Mouse (Mus musculus) brain, adult 2 months (tissue): Measurements from ENCODE around the gene Sash1.

Source experiments
- DNase-seq: peaks from one replicate; pipeline ENCODE4 v3.0.0; 2011; ENCODE audit warnings: low read depth, low spot score

Gene Sash1

DNA sequence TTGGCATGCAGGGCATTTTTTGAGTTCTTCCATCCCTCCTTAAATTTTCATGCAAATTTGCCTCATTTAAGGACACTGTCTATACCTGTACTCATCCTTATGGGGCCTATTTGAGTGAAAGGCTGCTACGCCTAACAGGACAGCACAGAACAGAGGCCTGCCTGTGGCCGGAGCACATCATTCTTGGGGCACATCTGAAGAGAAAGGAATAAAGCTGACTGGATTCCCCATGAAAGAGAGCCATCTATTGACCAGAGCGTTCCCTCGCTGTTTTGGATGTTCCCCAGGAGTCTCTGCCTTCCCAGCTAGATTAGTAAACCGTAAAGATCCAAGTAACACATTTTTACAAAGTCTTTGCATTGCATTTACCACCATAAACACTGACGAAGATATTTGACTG is 203.5 kb downstream of the Sash1 start:
- peak; percentile 17 for DNase-seq

DNA sequence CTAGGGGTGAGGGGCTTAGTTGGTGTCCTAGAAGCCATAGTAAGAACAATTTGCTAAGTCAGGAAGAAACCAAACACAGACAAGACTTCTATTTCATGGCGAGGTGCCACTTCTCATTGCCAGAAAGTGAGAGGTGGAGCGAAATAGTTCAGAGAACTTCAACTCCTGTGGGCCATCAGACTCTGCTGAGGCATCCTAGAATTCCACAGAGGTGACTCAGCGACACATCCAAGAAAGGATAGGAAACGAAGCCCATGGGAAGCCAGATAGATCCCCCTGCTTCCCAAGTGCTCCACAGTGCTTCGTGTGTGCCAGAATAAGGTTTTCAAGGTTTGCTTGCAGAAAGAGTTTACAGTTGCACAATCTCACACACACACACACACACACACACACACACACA is 209.1 kb downstream of the Sash1 start:
- no peak for DNase-seq
